ENCODE assay signal across 22 mouse cellular contexts in genomic region chr12:99992362-99992862, GRCm38 (mm10). TPM values are rescaled to one million over a fixed set of nuclear protein-coding genes. Genes with fewer than 3 reads are reported as not detected.
"Had no signal": no experiment of that assay in that cellular context is flagged by ENCODE, and none has a peak within 500 bp of the region (broad histone marks: within the 10 kb centered on the region; RNA-seq: fewer than 3 reads in every experiment).

No protein-coding gene starts in this region.

- ATAC-seq: midbrain, embryonic 16.5 days had no signal

- H3K4me1 ChIP-seq: midbrain, embryonic 12.5 days; neural tube, embryonic 15.5 days; stomach, embryonic 15.5 days had no signal

- H3K4me2 ChIP-seq: lung, embryonic 14.5 days; midbrain, embryonic 12.5 days; neural tube, embryonic 13.5 days; neural tube, embryonic 15.5 days; stomach, embryonic 15.5 days had no signal

- H3K27ac ChIP-seq: midbrain, embryonic 10.5 days; midbrain, embryonic 12.5 days; neural tube, embryonic 13.5 days; neural tube, embryonic 15.5 days; stomach, embryonic 15.5 days; stomach, postnatal 0 days had no signal

- H3K36me3 ChIP-seq: midbrain, embryonic 10.5 days; midbrain, embryonic 12.5 days; neural tube, embryonic 13.5 days; neural tube, embryonic 15.5 days; stomach, embryonic 15.5 days had no signal

- DNase-seq: lung, adult 18-20 months; lung, embryonic 14.5 days; lung, postnatal 10 days; lung, postnatal 4 days; midbrain, embryonic 14.5 days; retina, postnatal 1 day; right cerebral cortex, adult 18-20 months; right cerebral cortex, postnatal 25 days; right cerebral cortex, postnatal 4 days; spleen, adult 18-20 months; thymus, adult 2 months; thymus, postnatal 25 days; thymus, postnatal 4 days had no signal

- H3K27me3 ChIP-seq: midbrain, embryonic 12.5 days; neural tube, embryonic 13.5 days; neural tube, embryonic 15.5 days; stomach, embryonic 15.5 days had no signal

- H3K9me3 ChIP-seq: midbrain, embryonic 12.5 days; neural tube, embryonic 15.5 days; stomach, embryonic 15.5 days had no signal

- H3K4me3 ChIP-seq: midbrain, embryonic 10.5 days; midbrain, embryonic 12.5 days; myocyte; neural tube, embryonic 13.5 days; neural tube, embryonic 15.5 days; stomach, embryonic 15.5 days had no signal

- H3K9ac ChIP-seq: lung, embryonic 14.5 days; midbrain, embryonic 12.5 days; neural tube, embryonic 13.5 days; neural tube, embryonic 15.5 days; stomach, embryonic 15.5 days had no signal

RNA-seq across cellular contexts. Expression of gene Kcnk13, which starts 28.1 kb away (rescaled TPM):
- total RNA-seq: megakaryocyte-erythroid progenitor cell, adult 5-6 weeks had no signal
